Mouse (Mus musculus) forebrain, embryonic 15.5 days (tissue): ENCODE results near the gene Fam205c. TPM values are rescaled to one million over a fixed set of nuclear protein-coding genes. Genes with fewer than 3 reads are reported as not detected.

Source experiments
- ATAC-seq: fragments of 200-750 bp; cut with Nextera tagmentation; replicated peaks from 2 replicates; pipeline ENCODE4 v1.8.0; 2017; ENCODE audit warnings: mild to moderate bottlenecking, moderate TSS enrichment, moderate library complexity
- H3K27ac ChIP-seq: fragments of 300-500 bp; sonication (generic); replicated peaks from 2 replicates; pipeline ENCODE4 v1.5.1; 2015; ENCODE audit warnings: mild to moderate bottlenecking, inconsistent platforms
- H3K27me3 ChIP-seq: fragments of 300-500 bp; sonication (generic); 2 replicates; pipeline ENCODE4 v1.6.1; 2015; ENCODE audit warnings: inconsistent platforms
- H3K36me3 ChIP-seq: fragments of 300-500 bp; sonication (generic); 2 replicates; pipeline ENCODE4 v1.6.1; 2015; ENCODE audit warnings: mild to moderate bottlenecking, inconsistent platforms
- H3K4me1 ChIP-seq: fragments of 300-500 bp; sonication (generic); 2 replicates; pipeline ENCODE4 v1.6.1; 2015; ENCODE audit warnings: inconsistent platforms
- H3K4me2 ChIP-seq: fragments of 300-500 bp; sonication (generic); replicated peaks from 2 replicates; pipeline ENCODE4 v1.6.1; 2015; ENCODE audit warnings: mild to moderate bottlenecking, inconsistent platforms
- H3K4me3 ChIP-seq: fragments of 300-500 bp; sonication (generic); 2 replicates; pipeline ENCODE4 v1.5.1; 2015; ENCODE audit warnings: mild to moderate bottlenecking, inconsistent platforms
- H3K9ac ChIP-seq: fragments of 300-500 bp; sonication (generic); replicated peaks from 2 replicates; pipeline ENCODE4 v1.6.1; 2015; ENCODE audit warnings: mild to moderate bottlenecking, inconsistent platforms
- H3K9me3 ChIP-seq: fragments of 300-500 bp; sonication (generic); 2 replicates; pipeline ENCODE4 v1.6.1; 2016; ENCODE audit warnings: inconsistent platforms
- WGBS: fragments of 180-500 bp; shearing (Covaris S2); methylation state at CpG from one replicate; pipeline ENCODE4 v1.1.7; 2015; ENCODE audit warnings: mixed read lengths; 5-methylcytosine and 5-hydroxymethylcytosine counted together
- polyA plus RNA-seq: library from polyadenylated mRNA; unstranded; fragments of >200 nt; fragmentation: Nextera tagmentation; extraction: Ambion mirVana; gene quantifications from 2 replicates; pipeline ENCODE4 v1.2.1, GENCODE M21; 2015

Fam205c gene
- polyA plus RNA-seq, result 1.6 and 1.8 TPM in 2 replicates

- Histone ChIP-seq H3K27ac (no peak within 1 kb of the TSS), H3K27me3 (no peaks in the 10 kb centered on the region), H3K4me2 (no peak within 1 kb of the TSS), H3K9me3 (no peaks in the 10 kb centered on the region), H3K9ac (no peak within 1 kb of the TSS), H3K4me3 (no peak within 1 kb of the TSS), H3K36me3 (no peaks in the 10 kb centered on the region), H3K4me1 (no peaks in the 10 kb centered on the region)
- 87% methylated on average over 7 of the region's 7 CpGs for WGBS
- no peak for ATAC-seq
Observed at GRCm38 (mm10) chr4:42874134-42874533, at the start of gene Fam205c. TSS of gene Fam205c (minus strand) at chr4:42874234.

DNA sequence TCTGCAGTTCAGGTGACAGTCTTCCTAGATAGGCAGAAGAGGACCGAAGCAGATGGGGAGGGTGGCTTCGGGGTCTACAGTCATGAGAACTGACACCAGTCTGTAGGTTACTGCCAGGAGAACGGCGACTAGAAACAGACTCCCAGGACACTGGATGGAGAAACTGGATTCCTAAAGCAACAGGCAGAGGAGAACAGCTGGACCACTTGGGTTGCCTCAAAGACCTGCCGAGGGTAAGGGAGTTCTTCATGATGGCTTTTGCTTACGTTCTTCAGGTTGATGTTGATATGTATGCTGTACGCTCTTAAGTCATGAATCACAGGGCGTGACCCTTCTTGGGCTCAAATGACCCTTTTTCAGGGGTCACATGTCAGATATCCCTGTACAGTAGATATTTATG is 48.4 kb upstream of the Fam205c start:
- no peak for ATAC-seq
- Histone ChIP-seq H3K9me3 (no peaks in the 10 kb centered on the region), H3K9ac (no peak overlapping the region), H3K27me3 (no peaks in the 10 kb centered on the region), H3K4me3 (no peak overlapping the region), H3K4me2 (no peak overlapping the region), H3K36me3 (no peaks in the 10 kb centered on the region), H3K4me1 (no peaks in the 10 kb centered on the region), H3K27ac (no peak overlapping the region)
- WGBS, result 94% methylated on average over 8 of the region's 8 CpGs

DNA sequence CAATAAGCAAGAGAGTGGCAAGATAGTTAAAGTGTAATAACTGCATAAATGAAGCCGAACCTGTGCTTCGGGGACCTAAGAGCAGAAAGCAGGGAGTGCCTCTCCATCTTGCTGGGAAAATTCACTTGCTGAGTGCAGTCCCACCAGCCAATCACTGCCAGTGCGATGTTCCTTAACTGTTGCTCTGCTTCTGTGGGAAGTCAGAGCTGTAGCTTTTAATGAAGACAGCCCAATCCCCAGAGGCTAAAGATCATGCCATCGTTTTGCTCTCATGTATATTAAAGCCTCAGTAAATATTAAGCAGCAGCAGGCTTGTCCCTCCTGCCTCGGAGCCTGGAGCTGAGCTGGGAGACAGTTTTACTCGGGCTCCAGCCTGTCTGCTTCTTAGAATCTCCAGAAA is 48.0 kb upstream of the Fam205c start:
- H3K9ac ChIP-seq, result no peak overlapping the region
- H3K4me2 ChIP-seq, result no peak overlapping the region
- H3K27me3 ChIP-seq, result no peaks in the 10 kb centered on the region
- no peaks in the 10 kb centered on the region for H3K36me3 ChIP-seq
- H3K27ac ChIP-seq, result no peak overlapping the region
- H3K4me3 ChIP-seq, result no peak overlapping the region
- ATAC-seq, result no peak
- no peaks in the 10 kb centered on the region for H3K4me1 ChIP-seq
- WGBS, result 69% methylated on average over 6 of the region's 6 CpGs
- H3K9me3 ChIP-seq, result no peaks in the 10 kb centered on the region

GRCm38 (mm10) chr4:42921536-42921935 is 47.5 kb upstream of the Fam205c start:
- WGBS, result 73% methylated on average over 2 of the region's 2 CpGs

GRCm38 (mm10) chr4:42920726-42921125 is 46.7 kb upstream of the Fam205c start:
- Histone ChIP-seq H3K36me3 (no peaks in the 10 kb centered on the region), H3K27me3 (peaks cover 3% of the 10 kb centered on the region; the same call in 1 of the 2 replicates)
- no peak for ATAC-seq

More at GRCm38 (mm10) chr4:42921536-42921935, 47.5 kb upstream of the Fam205c start:
- H3K36me3 ChIP-seq, result no peaks in the 10 kb centered on the region
- no peak overlapping the region for H3K4me3 ChIP-seq
- no peak overlapping the region for H3K27ac ChIP-seq
- no peaks in the 10 kb centered on the region for H3K27me3 ChIP-seq
- no peaks in the 10 kb centered on the region for H3K9me3 ChIP-seq
- no peak for ATAC-seq
- no peak overlapping the region for H3K9ac ChIP-seq
- peaks cover 2% of the 10 kb centered on the region; the same call in 1 of the 2 replicates for H3K4me1 ChIP-seq
- H3K4me2 ChIP-seq, result no peak overlapping the region

DNA sequence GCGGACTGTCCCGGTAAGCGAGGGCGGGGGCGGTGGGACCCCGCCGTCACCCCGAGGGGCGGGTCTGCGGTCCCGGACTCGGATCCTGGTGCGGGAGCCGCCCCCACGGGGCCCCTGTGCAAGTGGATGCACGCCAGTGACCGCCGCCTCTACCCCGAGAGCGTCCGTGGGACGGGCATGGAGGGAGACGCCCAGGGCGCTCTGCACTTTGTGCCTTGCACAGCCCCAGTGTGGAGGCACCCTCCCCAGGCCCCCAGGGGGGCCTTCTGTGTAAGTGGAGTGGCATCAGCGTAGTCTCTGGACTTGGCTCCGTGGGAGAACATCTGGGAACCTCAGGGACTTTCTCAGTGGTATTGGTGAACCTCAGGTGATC is 43.4 kb upstream of the Fam205c start:
- Histone ChIP-seq H3K9ac (peak overlapping the region; percentile 70), H3K9me3 (no peaks in the 10 kb centered on the region), H3K4me1 (peaks cover 5% of the 10 kb centered on the region; the same call in 1 of the 2 replicates), H3K4me3 (peak overlapping the region; percentile 58), H3K27ac (peak overlapping the region; percentile 20; the same call in 1 of the 2 replicates), H3K4me2 (peak overlapping the region; percentile 90), H3K27me3 (peaks cover 15% of the 10 kb centered on the region; the same call in 1 of the 2 replicates), H3K36me3 (no peaks in the 10 kb centered on the region)
- WGBS, result 1% methylated on average over 26 of the region's 26 CpGs
- peak; percentile 69 for ATAC-seq

More at GRCm38 (mm10) chr4:42920726-42921125, 46.7 kb upstream of the Fam205c start:
- H3K4me3 ChIP-seq, result no peak overlapping the region
- no peaks in the 10 kb centered on the region for H3K9me3 ChIP-seq
- no peak overlapping the region for H3K4me2 ChIP-seq
- no peak overlapping the region for H3K27ac ChIP-seq
- 86% methylated on average over 9 of the region's 9 CpGs for WGBS
- H3K4me1 ChIP-seq, result peaks cover 5% of the 10 kb centered on the region; the same call in 1 of the 2 replicates
- H3K9ac ChIP-seq, result no peak overlapping the region

- Histone ChIP-seq H3K4me1 (peaks cover 5% of the 10 kb centered on the region; the same call in 1 of the 2 replicates), H3K9ac (peak within 1 kb of the TSS; percentile 70), H3K4me3 (peak within 1 kb of the TSS; percentile 58), H3K27me3 (peaks cover 15% of the 10 kb centered on the region; the same call in 1 of the 2 replicates), H3K36me3 (no peaks in the 10 kb centered on the region), H3K9me3 (no peaks in the 10 kb centered on the region), H3K4me2 (peak within 1 kb of the TSS; percentile 90), H3K27ac (peak within 1 kb of the TSS; percentile 20)
- ATAC-seq, result peak; percentile 85
- under 1% methylated on average over 78 of the region's 90 CpGs for WGBS
Observed at GRCm38 (mm10) chr4:42916617-42917401, 42.8 kb upstream of the Fam205c start, which contains the start of gene Phf24. TSS of gene Phf24 (plus strand) at chr4:42916660.

DNA sequence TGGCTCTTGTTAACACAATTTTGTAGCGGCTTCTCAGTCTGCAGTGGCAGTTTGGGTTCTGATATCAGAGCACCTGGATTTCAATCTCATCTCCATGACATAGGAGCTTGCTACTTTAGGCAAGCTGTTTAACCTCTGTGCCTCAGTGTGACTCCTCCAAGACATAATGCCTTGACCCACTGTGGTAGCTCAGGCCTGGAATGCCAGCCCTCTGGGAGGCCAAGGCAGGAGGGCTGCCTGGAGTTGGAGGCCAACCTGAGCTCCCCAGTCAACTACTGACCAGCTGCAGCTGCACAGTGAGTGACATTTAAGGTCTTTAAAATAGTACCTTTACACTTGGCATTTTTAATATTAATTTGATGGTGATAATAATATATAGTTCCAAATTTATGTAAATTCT is 41.9 kb upstream of the Fam205c start:
- no peak for ATAC-seq
- Histone ChIP-seq H3K9ac (no peak overlapping the region), H3K4me3 (no peak overlapping the region), H3K36me3 (no peaks in the 10 kb centered on the region), H3K27ac (no peak overlapping the region), H3K27me3 (peaks cover 15% of the 10 kb centered on the region; the same call in 1 of the 2 replicates), H3K4me2 (no peak overlapping the region), H3K4me1 (peaks cover 5% of the 10 kb centered on the region; the same call in 1 of the 2 replicates), H3K9me3 (no peaks in the 10 kb centered on the region)
- 53% methylated on average over 1 of the region's 1 CpGs for WGBS

DNA sequence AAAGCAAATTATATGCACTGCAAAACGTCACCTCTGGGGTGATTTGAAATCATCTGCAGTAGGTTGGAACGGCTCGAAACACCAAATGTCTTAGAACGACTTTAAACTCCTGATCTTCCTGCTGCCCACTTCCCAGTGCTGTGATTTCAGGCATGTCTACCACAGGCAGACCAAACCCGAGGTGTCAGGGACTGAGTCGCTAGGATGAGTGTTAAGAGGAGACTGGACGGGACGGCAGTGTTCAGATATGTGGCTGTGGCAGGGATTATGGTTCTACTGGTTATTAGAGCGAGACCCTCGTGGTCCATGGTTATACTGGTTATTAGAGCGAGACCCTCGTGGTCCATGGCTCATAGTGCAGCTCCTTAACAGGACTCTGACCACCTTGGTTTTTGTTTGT is 41.3 kb upstream of the Fam205c start:
- Histone ChIP-seq H3K36me3 (no peaks in the 10 kb centered on the region), H3K9me3 (no peaks in the 10 kb centered on the region), H3K9ac (no peak overlapping the region), H3K4me3 (no peak overlapping the region), H3K27ac (no peak overlapping the region), H3K4me1 (peaks cover 5% of the 10 kb centered on the region; the same call in 1 of the 2 replicates), H3K4me2 (no peak overlapping the region), H3K27me3 (peaks cover 15% of the 10 kb centered on the region; the same call in 1 of the 2 replicates)
- whole genome bisulfite sequencing, result 84% methylated on average over 12 of the region's 12 CpGs
- no peak for ATAC-seq

GRCm38 (mm10) chr4:42913391-42913790 is 39.4 kb upstream of the Fam205c start:
- no peak for ATAC-seq
- no peak overlapping the region for H3K4me3 ChIP-seq
- no peak overlapping the region for H3K27ac ChIP-seq
- peaks cover 15% of the 10 kb centered on the region; the same call in 1 of the 2 replicates for H3K27me3 ChIP-seq
- no peak overlapping the region for H3K4me2 ChIP-seq
- peaks cover 5% of the 10 kb centered on the region; the same call in 1 of the 2 replicates for H3K4me1 ChIP-seq
- no peaks in the 10 kb centered on the region for H3K36me3 ChIP-seq
- H3K9ac ChIP-seq, result no peak overlapping the region
- no peaks in the 10 kb centered on the region for H3K9me3 ChIP-seq
- 63% methylated on average over 10 of the region's 10 CpGs for WGBS

- 36% methylated on average over 6 of the region's 6 CpGs for WGBS
- no peak for ATAC-seq
Observed at GRCm38 (mm10) chr4:42904966-42905365, 30.9 kb upstream of the Fam205c start.

DNA sequence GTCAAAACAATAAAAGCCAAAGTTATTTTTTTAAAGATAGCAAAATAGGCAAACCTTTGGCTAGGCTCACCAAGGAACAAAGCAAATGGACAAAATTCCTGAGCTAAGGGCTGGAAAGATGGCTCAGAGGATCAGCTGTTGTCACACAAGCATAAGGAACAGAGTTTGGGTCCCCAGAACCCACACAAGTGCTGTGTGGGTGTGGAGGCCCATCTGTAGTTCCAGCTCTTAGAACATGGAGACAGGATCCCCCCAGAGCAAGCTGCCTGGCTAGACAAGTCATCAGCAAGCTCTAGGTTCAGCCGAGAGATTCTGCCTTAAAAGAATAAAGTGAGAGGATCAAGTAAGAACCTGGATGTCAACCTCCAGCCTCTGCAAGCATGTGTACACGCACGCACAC is 30.5 kb upstream of the Fam205c start:
- no peak for ATAC-seq
- H3K4me1 ChIP-seq, result no peaks in the 10 kb centered on the region
- H3K36me3 ChIP-seq, result no peaks in the 10 kb centered on the region
- H3K27ac ChIP-seq, result no peak overlapping the region
- H3K9me3 ChIP-seq, result no peaks in the 10 kb centered on the region
- no peak overlapping the region for H3K4me2 ChIP-seq
- 65% methylated on average over 3 of the region's 3 CpGs for WGBS
- no peak overlapping the region for H3K9ac ChIP-seq
- H3K27me3 ChIP-seq, result no peaks in the 10 kb centered on the region
- no peak overlapping the region for H3K4me3 ChIP-seq

More at GRCm38 (mm10) chr4:42904966-42905365, 30.9 kb upstream of the Fam205c start:
- no peak overlapping the region for H3K4me3 ChIP-seq
- no peaks in the 10 kb centered on the region for H3K4me1 ChIP-seq
- H3K9ac ChIP-seq, result no peak overlapping the region
- no peaks in the 10 kb centered on the region for H3K9me3 ChIP-seq
- no peak overlapping the region for H3K4me2 ChIP-seq
- H3K27ac ChIP-seq, result no peak overlapping the region
- no peaks in the 10 kb centered on the region for H3K36me3 ChIP-seq
- H3K27me3 ChIP-seq, result no peaks in the 10 kb centered on the region
